Mouse (Mus musculus) kidney, embryonic 16.5 days (tissue): ENCODE measurements around the gene Actr1a. TPM values are rescaled to one million over a fixed set of nuclear protein-coding genes. Genes with fewer than 3 reads are reported as not detected.

Experiments
- ATAC-seq: fragments of 200-750 bp; cut with Nextera tagmentation; 2 replicates; pipeline ENCODE4 v1.8.0; 2017; ENCODE audit warnings: moderate TSS enrichment; ENCODE audit not compliant: low FRiP score, low TSS enrichment
- H3K27ac ChIP-seq: fragments of 300-500 bp; sonication (generic); 2 replicates; pipeline ENCODE4 v1.5.1; 2014; ENCODE audit warnings: low read length
- H3K27me3 ChIP-seq: fragments of 300-500 bp; sonication (generic); 2 replicates; pipeline ENCODE4 v1.6.1; 2014; ENCODE audit warnings: low read length, control low read depth, mixed read lengths; ENCODE audit not compliant: insufficient read depth
- H3K36me3 ChIP-seq: fragments of 300-500 bp; sonication (generic); 2 replicates; pipeline ENCODE4 v1.6.1; 2014; ENCODE audit warnings: low read length, control low read depth, mixed read lengths; ENCODE audit not compliant: insufficient read depth
- H3K4me1 ChIP-seq: fragments of 300-500 bp; sonication (generic); 2 replicates; pipeline ENCODE4 v1.6.1; 2014; ENCODE audit warnings: low read length, control low read depth, mixed read lengths; ENCODE audit not compliant: insufficient read depth
- H3K4me2 ChIP-seq: fragments of 300-500 bp; sonication (generic); replicated peaks from 2 replicates; pipeline ENCODE4 v1.6.1; 2014; ENCODE audit warnings: low read depth, low read length
- H3K4me3 ChIP-seq: fragments of 300-500 bp; sonication (generic); 2 replicates; pipeline ENCODE4 v1.5.1; 2014; ENCODE audit warnings: mild to moderate bottlenecking, low read length
- H3K9ac ChIP-seq: fragments of 300-500 bp; sonication (generic); replicated peaks from 2 replicates; pipeline ENCODE4 v1.6.1; 2014; ENCODE audit warnings: low read length
- H3K9me3 ChIP-seq: fragments of 300-500 bp; sonication (generic); 2 replicates; pipeline ENCODE4 v1.6.1; 2016; ENCODE audit warnings: low read length, control low read depth
- WGBS: fragments of 180-500 bp; shearing (Covaris S2); extraction: QIAGEN DNeasy Blood & Tissue Kit; methylation state at CpG from one replicate; pipeline ENCODE4 v1.1.7; 2014; 5-methylcytosine and 5-hydroxymethylcytosine counted together
- microRNA counts: library from miRNA; unstranded; fragments of <30 nt; microRNA quantifications from one replicate; lab custom pipeline; 2016
- microRNA-seq: library from miRNA; unstranded; fragments of <30 nt; microRNA quantifications from one replicate; pipeline ENCODE4, GENCODE M21; 2016
- polyA plus RNA-seq: library from polyadenylated mRNA; unstranded; fragments of >200 nt; fragmentation: Nextera tagmentation; extraction: Ambion mirVana; gene quantifications from 2 replicates; pipeline ENCODE4 v1.2.1, GENCODE M21; 2015

Actr1a gene
- polyA plus RNA-seq, 1 experiment from 2014 or later = 144 TPM

DNA sequence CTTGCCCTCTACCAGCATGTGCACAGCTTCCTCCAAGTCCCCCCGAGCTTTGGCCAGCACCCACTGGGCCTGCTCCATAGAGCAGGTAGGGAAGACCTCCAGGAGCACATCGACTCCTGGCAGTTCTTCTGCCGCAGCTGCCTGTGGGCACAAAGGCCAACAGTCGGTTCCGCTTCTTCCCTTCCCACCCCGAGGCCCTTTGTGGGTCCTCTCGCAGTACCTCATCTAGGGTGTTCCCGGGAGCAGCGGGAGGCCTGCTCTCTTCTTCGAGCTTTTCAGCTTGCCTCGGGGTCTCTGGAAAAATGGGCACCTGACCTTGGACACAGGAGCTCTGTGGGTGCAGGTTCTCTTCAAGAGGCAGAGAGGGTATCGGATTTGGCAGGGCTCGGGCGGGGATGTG lies 64.2 kb downstream of the Actr1a start:
- H3K9me3 ChIP-seq = no peaks in the 10 kb centered on the region
- H3K27ac ChIP-seq = no peak overlapping the region
- H3K4me2 ChIP-seq = no peak overlapping the region
- H3K4me1 ChIP-seq = peaks cover 25% of the 10 kb centered on the region
- 88% methylated on average over 14 of the region's 14 CpGs for WGBS
- H3K4me3 ChIP-seq = no peak overlapping the region
- H3K9ac ChIP-seq = no peak overlapping the region
- H3K27me3 ChIP-seq = peaks cover 13% of the 10 kb centered on the region
- H3K36me3 ChIP-seq = peaks cover 15% of the 10 kb centered on the region
- ATAC-seq = no peak

DNA sequence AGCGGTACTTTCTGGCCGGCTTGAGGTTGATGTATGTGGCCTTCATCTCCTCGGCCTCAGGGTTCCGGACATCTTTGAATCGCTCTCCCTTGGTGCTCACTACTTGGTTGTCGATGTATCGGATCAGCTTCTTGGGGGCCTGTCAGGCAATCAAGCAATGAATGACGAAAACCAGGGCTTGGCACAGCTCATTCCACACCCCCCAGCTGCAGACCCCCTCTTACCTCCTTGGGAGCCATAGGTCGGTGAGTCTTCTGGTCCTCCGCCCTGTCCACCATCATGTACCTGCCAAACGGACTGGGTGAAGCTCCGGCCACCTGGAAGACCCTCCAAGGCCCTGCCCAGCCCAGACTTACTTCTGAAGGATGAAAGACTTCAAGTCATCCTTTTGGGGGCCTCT lies 64.9 kb downstream of the Actr1a start:
- H3K4me2 ChIP-seq = no peak overlapping the region
- H3K9me3 ChIP-seq = no peaks in the 10 kb centered on the region
- WGBS = 90% methylated on average over 12 of the region's 12 CpGs
- ATAC-seq = no peak
- peaks cover 15% of the 10 kb centered on the region for H3K36me3 ChIP-seq
- no peak overlapping the region for H3K27ac ChIP-seq
- peaks cover 25% of the 10 kb centered on the region for H3K4me1 ChIP-seq
- no peak overlapping the region for H3K9ac ChIP-seq
- peaks cover 19% of the 10 kb centered on the region for H3K27me3 ChIP-seq
- H3K4me3 ChIP-seq = no peak overlapping the region

DNA sequence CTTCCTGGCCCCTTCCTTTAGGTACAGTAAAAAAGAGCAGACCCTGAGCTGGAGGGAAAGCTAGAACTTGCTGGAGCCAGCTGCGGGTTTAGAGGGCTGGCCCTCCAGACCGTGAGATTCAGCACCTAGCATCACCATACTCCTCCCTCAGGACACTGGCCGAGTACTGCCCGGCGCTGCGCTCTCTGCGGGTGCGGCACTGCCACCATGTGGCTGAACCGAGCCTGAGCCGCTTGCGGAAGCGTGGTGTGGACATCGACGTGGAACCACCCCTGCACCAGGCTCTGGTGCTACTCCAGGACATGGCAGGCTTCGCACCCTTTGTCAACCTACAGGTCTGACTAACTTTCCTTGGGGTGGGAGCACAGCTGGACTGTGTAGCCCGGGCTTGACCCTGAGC lies 65.6 kb downstream of the Actr1a start:
- ATAC-seq = peak; percentile 18
- Histone ChIP-seq H3K4me2 (peak overlapping the region; percentile 99), H3K27me3 (peaks cover 27% of the 10 kb centered on the region), H3K4me3 (no peak overlapping the region), H3K36me3 (peaks cover 15% of the 10 kb centered on the region), H3K9ac (no peak overlapping the region), H3K27ac (no peak overlapping the region), H3K9me3 (no peaks in the 10 kb centered on the region), H3K4me1 (peaks cover 25% of the 10 kb centered on the region)
- WGBS = 5% methylated on average over 16 of the region's 16 CpGs

DNA sequence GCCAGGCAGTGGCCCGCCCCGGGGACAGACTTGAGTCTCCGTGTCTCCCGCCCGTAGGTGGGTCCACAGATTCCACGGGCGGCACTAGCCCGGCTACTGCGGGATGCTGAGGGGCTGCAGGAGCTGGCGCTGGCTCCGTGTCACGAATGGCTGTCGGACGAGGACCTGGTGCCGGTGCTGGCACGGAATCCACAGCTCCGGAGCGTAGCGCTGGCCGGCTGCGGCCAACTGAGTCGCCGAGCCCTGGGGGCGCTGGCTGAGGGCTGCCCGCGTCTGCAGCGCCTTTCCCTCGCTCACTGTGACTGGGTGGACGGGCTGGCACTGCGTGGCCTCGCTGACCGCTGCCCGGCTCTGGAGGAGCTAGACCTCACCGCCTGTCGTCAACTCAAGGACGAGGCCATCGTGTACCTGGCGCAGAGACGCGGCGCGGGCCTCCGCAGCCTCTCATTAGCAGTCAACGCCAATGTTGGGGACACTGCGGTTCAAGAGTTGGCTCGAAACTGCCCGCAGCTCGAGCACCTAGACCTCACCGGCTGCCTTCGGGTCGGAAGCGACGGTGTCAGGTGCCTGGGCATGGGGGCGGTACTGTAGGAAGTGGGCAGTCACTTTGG lies 66.4 kb downstream of the Actr1a start:
- Histone ChIP-seq H3K27me3 (peaks cover 35% of the 10 kb centered on the region), H3K4me1 (peaks cover 25% of the 10 kb centered on the region), H3K4me2 (peak overlapping the region; percentile 99), H3K36me3 (peaks cover 15% of the 10 kb centered on the region), H3K27ac (peak overlapping the region; percentile 94), H3K4me3 (peak overlapping the region; percentile 72), H3K9me3 (no peaks in the 10 kb centered on the region), H3K9ac (peak overlapping the region; percentile 80)
- ATAC-seq = 0 out of 2 replicates have a peak, but pooled peaks have one; percentile 2
- under 1% methylated on average over 54 of the region's 54 CpGs for WGBS

DNA sequence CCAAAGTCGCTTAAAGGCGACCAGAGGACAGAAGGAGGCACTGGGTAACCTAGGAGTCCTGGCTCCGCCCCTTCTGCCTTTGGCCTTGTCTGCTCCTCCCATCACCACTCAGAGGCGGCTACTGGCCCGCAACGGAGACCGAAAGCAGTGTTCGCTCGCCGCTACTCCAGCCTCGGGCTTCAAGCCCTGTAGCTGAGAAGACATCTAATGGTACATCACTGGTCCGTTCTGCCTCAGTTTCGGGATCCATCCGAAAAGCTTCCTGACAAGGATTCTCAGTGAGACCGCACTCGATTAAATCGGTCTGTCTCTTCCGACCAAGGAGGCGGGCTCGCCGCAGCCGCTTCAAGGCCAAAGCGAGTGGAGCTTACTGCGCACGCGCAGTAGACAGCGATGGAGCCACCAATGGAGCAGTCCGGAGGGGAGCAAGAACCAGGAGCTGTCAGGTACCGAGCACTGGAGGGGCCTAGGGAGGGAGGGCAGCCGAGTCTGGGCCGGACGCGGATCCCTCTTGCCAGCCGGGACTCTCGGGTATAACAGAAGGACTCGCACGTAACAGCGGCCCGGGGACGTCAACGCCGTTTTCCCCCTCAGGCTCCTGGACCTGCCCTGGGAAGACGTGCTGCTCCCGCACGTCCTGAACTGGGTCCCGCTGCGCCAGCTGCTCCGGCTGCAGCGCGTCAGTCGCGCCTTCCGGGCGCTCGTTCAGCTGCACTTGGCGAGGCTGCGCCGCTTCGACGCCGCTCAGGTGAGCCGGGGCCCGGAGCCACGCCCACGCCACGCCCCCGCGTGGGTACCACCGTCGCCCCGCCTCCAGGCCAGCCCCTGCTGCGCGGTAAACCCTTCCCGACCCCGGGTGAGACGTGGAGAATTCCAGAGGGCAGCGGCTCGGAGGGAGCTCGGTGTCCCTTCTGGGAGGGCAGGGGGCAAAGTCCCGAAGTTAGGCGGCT lies 67.2 kb downstream of the Actr1a start, which contains the start of gene Fbxl15:
Gene Fbxl15 (plus strand): TSS at position 104 of the 950 bp plus-strand sequence.
- Histone ChIP-seq H3K4me2 (peak within 1 kb of the TSS; percentile 99), H3K4me3 (peak within 1 kb of the TSS; percentile 72), H3K9ac (peak within 1 kb of the TSS; percentile 80), H3K27ac (peak within 1 kb of the TSS; percentile 94), H3K27me3 (peaks cover 41% of the 10 kb centered on the region), H3K4me1 (peaks cover 25% of the 10 kb centered on the region), H3K9me3 (no peaks in the 10 kb centered on the region), H3K36me3 (peaks cover 15% of the 10 kb centered on the region)
- ATAC-seq = peak; percentile 92
- under 1% methylated on average over 78 of the region's 81 CpGs for WGBS

DNA sequence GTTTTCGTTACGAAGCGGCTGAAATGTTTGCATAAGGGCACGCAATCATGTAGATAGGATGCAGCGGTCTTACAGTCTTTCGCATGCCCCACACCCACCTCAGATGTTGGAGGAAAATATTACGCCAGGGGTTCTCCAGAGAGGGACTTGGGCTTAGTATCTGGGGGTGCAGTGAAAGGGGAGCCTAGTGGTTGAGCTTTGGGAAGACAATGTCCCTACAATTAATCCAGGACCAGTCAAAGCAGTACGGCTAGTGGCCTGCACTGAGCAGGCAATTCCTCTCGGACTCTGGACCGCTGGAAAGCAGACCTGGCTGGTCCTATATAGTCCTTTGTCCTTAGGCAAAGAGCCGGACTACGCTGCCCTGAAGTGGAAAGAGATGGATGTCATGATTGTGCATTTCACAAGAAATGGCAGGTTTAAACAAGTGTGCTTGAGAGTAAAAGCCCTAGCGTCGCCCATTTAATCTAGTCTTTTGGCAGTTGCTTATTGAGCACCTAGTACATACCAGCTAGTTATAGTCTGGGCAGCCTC lies 68.0 kb downstream of the Actr1a start:
- ATAC-seq = no peak
- peak overlapping the region; percentile 99 for H3K4me2 ChIP-seq

More for the DNA sequence above, 68.0 kb downstream of the Actr1a start:
- Histone ChIP-seq H3K4me1 (peaks cover 25% of the 10 kb centered on the region), H3K9ac (no peak overlapping the region; the same call in 1 of the 2 replicates), H3K27me3 (peaks cover 49% of the 10 kb centered on the region), H3K4me3 (peak overlapping the region; percentile 72), H3K36me3 (peaks cover 13% of the 10 kb centered on the region), H3K27ac (peak overlapping the region; percentile 94; the same call in 1 of the 2 replicates), H3K9me3 (no peaks in the 10 kb centered on the region)
- 31% methylated on average over 14 of the region's 14 CpGs for WGBS

MicroRNAs within 50 kb of the gene (microRNA counts, 519-probe panel; counts per million panel counts)
- microRNA mmu-miR-146b (lab: Ali Mortazavi, UCI) = 2,069 counts per million, percentile 53 among the panel's probes with 10 or more counts

Small RNA genes lying within 50 kb of the gene (microRNA-seq; reads per million reads assigned to microRNA genes)
- gene Mir146b = not detected

Other genes with a start within 250 kb of the Actr1a start
- gene Pitx3, start 247.4 kb downstream of the Actr1a start, polyA plus RNA-seq = 0.26 TPM in 1 of 2 replicates, not detected in the other
- gene Gbf1, start 243.2 kb downstream of the Actr1a start, polyA plus RNA-seq = 40.5 and 43.0 TPM in 2 replicates
- gene Nfkb2, start 91.4 kb downstream of the Actr1a start, polyA plus RNA-seq = 9.7 and 11.5 TPM in 2 replicates
- gene Psd, start 68.6 kb downstream of the Actr1a start, polyA plus RNA-seq = 4.5 and 5.4 TPM in 2 replicates
- 22.4 and 26.0 TPM in 2 replicates for gene Fbxl15, start 67.6 kb downstream of the Actr1a start, polyA plus RNA-seq
- gene Cuedc2, start 57.0 kb downstream of the Actr1a start, polyA plus RNA-seq = 188 and 198 TPM in 2 replicates
- gene Mfsd13a, start 54.6 kb downstream of the Actr1a start, polyA plus RNA-seq = 14.7 and 16.9 TPM in 2 replicates
- gene 2310034G01Rik, start 45.4 kb downstream of the Actr1a start, polyA plus RNA-seq = 2.5 and 2.6 TPM in 2 replicates
- 50.7 and 54.0 TPM in 2 replicates for gene Sufu, start 1.1 kb upstream of the Actr1a start, polyA plus RNA-seq
- gene Trim8, start 106.0 kb upstream of the Actr1a start, polyA plus RNA-seq = 22.2 and 26.0 TPM in 2 replicates
- gene Arl3, start 177.4 kb upstream of the Actr1a start, polyA plus RNA-seq = 142 and 148 TPM in 2 replicates
- 39.4 and 41.1 TPM in 2 replicates for gene Sfxn2, start 177.6 kb upstream of the Actr1a start, polyA plus RNA-seq
- gene Wbp1l, start 203.3 kb upstream of the Actr1a start, polyA plus RNA-seq = 53.4 and 54.4 TPM in 2 replicates